Mouse (Mus musculus) monocyte, adult 2 months (primary cell): ENCODE measurements around the gene Lrba.

ENCODE experiments used
- DNase-seq, 2 experiments: peaks; one replicate each; pipeline ENCODE4 v3.0.0; 2022; ENCODE audit warnings: low spot score in 2 of 2, low read depth in 1 of 2

Lrba gene

DNA sequence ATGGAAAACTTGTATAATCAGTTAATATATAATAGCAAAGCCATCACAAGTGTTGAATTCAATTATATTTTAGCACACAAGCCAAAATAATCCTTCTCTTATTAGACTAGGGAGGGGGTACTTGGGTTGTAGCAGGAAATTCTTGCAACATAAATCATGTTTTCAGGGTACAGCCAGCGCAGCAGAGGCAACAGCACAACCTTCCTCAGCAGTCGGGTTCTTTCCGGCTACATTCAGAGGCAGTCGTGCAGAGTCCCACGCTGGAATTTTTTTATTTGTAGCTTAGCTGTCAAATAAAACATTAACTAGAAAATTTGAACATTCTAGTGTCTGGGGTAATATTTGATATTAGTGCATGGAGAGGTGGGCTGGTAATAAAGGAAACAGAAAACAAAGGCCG lies 529.7 kb downstream of the Lrba start:
- no peak for DNase-seq

- no peak for DNase-seq
Observed at GRCm38 (mm10) chr3:86754595-86755557, 530.4 kb downstream of the Lrba start.

- DNase-seq, result no peak
Observed at GRCm38 (mm10) chr3:86756548-86756947, 532.1 kb downstream of the Lrba start.

- DNase-seq, result no peak
Observed at GRCm38 (mm10) chr3:86758727-86759126, 534.2 kb downstream of the Lrba start.

DNA sequence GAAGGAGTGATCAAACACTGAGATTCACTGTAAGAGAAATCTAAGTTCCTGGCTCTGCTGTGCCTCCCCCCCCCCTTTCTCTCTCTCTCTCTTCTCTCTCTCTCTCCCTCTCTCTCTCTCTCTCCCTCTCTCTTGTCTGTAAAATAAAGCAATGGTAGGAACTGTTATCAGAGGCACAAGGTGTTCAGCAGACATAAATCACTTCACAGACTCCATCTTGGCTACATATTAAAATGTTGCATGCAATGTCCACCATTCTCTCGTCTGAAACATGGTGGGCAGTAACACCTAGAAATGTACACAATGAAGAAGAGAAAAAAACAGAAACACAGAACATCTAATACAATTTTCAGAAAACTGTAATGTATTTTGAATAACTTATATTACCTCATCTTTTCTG lies 534.9 kb downstream of the Lrba start:
- DNase-seq, result no peak

GRCm38 (mm10) chr3:86759834-86760233 lies 535.4 kb downstream of the Lrba start:
- no peak for DNase-seq

DNA sequence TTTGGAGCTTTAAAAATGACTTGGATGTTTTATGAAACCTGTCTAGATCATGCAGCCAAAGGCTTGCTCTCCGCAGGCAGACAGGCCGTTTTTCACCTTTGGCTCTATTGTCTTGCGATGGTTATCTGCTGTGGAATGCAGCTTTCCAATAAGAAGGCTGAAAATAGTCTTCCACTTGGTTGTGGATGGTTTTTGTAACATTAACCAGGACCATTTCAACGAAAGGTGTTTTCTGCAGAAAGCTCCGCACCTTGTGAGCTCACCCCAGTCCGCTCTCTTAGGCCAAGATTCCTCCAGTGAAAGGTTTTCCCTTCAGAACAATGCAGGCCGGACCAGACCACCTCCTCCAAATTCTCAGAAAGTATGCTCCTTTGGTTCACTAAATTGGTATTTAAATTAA lies 536.0 kb downstream of the Lrba start:
- DNase-seq, result no peak

DNA sequence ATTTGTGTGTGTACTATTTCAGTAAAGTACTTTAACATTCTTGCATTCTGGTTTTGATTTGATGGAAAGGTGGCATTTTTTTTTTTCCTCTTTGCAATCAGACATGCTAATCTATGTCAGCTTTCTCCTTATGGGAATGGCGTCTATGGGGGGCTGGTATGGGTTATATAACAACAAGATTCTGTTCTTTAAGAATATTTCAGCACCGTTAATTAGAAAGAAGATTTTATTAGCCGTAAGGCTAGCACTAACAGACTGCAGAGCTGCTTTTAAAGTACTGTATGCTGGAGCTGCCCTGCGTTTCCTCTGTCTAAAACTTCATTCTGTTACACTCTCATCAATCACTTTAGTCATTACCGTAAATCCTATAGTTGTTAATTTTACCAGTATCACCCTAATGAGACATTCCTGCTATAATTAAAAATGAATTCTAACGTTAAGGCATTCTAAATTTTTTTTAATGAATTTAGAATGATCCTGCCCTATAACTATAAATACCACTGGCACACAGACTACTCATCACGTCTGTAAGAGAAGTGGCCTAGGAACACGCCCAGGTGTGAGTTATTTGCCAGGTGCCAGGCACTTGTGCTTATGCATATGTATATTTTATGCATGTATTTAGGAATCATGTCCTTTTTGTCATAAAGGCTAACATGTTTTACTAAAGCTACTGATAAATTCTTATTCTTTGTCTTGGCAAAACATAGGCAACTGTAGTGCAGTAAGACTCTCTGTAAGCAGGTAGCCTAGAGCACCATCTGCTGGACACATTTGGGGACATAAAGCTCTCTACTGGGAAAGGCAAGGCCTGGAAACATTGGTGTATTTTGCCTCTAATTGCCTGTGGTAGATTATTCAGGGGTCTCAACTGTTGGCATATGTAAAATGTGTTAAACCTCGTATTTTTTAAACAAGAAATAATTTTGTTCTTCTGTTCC lies 536.9 kb downstream of the Lrba start:
- DNase-seq, result no peak

GRCm38 (mm10) chr3:86762036-86762415 lies 537.5 kb downstream of the Lrba start:
- no peak for DNase-seq

GRCm38 (mm10) chr3:86762456-86762855 lies 538.0 kb downstream of the Lrba start:
- no peak for DNase-seq

DNA sequence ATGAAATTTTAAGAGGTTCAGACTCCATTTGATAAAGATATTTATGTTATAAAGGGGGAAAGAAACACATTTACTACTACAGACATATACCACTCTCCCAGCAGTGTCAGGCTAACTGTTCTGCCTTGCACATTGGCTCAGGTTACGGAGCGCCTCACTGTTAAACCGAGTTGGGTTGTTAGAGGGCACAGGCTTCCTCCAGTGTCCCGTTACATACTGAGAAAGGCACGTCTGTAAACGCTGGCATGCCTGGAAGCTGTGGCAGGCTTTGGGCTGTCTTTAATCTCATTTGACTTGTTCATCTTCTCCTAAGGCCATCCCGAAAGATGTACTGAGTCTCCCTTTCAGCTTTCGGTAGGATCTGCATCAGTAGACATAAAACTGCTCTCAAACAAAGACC lies 544.1 kb downstream of the Lrba start:
- no peak for DNase-seq

DNA sequence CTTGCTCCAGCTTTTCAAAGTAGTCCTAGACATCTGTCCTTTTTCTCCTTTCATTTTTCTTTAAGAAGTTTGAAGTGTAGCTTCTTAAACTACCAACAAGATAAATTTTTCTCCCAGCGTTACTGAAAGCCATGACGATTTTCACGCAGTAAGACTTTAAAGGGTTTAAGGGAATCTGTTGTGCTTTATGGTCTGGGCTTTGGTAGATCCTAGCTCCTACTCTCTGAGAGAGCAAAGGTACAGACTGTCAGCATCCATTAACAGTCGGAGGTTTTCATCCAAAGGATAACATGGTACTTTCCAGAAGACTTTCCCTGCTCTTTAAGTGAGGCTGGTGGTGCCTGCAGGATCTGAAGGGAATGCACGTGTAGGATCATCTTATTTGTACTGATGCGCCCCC lies 544.5 kb downstream of the Lrba start:
- DNase-seq, result no peak

DNA sequence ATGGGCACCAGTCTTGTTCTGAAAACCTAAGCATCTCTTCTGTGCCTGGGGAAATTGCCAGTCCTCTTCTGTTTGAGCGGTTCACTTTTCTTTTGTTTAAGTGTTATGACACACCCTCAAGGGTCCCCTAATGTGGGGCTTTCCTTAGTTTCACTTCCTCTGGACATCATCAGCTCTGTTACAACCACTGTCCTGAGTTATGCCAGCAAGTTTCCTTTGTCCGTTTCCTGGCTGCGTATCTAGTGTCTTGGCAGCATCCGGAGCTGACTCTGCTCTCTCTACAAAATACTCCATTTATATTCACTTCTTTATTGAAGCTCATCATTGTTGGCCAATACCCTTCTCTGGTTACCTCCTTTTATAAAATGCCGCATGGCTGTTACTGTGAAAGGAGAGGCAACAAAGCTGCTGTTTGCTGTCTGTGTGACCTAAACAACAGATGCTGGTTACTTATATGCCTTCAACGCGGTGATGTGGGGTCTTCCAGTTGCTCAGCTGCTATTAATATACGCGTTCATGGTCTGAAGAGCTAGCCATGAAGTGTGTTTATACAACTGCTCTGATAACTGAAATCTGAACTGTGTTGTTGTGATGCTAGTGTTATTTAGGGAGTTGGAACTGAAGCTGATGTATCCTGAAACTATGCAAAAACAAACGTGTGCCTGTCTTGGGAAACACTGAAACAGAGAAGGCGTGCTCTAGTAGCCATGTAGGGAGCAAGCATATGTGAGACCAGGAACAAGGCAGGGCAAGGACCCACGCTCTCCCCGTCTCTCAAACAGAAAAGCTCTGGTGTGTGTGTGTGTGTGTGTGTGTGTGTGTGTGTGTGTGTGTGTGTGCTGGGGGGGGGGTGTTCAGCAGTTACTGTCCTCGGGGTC lies 550.3 kb downstream of the Lrba start:
- peak; percentile 13 to 25 for DNase-seq

GRCm38 (mm10) chr3:86775444-86775828 lies 551.0 kb downstream of the Lrba start:
- no peak for DNase-seq

DNA sequence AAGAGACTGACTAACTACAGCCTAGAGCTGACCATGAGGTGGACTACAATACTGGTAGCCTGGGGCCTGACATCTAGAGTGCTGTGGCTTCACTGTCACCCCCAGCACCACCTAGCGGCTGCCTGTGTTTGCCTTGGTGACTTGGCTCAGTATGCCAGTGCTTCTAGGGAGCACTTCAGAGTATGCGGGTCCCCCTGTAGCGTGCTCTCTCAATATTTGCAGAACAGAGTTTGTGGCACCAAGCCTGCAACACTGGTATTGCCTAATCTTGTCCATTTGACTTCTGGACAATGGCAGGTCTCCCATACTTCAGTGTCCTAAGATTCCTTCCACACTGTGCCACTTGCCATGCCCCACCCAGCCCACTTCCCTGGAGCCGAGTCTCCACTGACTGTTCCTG lies 555.2 kb downstream of the Lrba start:
- DNase-seq, result no peak

GRCm38 (mm10) chr3:86784051-86784450 lies 559.6 kb downstream of the Lrba start:
- no peak for DNase-seq

DNA sequence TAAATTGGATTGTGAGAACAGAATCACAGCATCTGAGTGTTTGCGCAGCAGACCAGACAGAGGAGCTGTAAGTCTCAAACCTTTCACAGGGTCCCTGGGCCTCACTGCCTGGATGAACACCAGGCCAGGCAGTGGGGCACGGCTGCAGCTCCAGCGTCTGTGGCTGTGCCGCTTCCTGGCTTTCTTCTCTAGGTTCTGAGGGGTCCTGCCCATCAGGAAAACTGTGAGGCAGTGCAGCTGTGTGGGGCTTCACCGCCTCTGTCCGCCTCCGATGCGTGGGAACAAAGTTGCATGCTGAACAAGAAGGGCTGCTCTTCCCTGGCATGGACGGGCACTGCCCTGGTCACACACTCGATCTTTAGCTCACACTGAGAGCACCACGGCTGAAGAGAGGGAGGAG lies 560.5 kb downstream of the Lrba start:
- DNase-seq, result no peak

DNA sequence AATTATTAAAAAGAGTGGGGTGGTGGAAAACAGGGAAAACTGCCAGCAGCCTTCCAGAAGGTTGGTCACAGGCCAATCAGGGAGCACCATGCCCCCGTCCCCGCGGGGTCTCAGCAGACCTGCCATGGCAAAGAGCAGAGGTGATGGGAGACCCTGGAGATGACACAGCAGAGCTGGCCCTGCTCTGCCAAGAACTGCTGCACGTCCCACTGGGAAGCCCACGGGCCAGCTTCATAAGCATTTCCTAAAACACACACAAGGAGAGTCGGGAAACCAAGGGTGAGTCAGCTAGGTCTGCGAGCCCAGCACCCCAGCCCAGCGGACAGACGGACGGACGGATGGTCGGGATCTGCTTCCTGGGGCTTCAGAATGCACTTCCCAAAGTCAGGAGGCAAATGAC lies 561.8 kb downstream of the Lrba start:
- no peak for DNase-seq

DNA sequence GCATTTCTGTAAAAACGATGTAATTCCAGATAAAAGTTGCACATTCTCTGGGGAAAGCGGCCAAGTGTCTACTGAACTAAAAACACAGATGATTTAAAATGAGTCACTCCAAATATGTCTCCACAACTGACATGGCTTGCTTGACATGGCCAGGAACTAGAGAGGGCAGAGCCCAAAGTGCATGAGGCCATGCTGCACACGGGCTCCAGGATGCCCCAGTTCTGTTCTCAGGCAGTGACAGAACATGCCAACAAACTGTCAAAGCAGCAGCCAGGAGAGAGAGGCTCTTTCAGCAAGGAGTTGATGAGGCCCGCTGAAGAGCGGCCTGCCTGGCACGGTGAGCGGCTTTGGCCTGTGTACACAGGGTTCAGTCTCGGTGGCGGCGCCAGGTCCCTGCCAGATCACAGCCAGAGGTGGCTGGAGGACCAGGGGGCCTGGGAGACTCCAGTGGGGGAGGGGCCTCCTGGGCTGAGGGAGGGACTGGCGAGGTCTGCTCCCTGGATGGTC lies 562.4 kb downstream of the Lrba start:
- no peak for DNase-seq

DNA sequence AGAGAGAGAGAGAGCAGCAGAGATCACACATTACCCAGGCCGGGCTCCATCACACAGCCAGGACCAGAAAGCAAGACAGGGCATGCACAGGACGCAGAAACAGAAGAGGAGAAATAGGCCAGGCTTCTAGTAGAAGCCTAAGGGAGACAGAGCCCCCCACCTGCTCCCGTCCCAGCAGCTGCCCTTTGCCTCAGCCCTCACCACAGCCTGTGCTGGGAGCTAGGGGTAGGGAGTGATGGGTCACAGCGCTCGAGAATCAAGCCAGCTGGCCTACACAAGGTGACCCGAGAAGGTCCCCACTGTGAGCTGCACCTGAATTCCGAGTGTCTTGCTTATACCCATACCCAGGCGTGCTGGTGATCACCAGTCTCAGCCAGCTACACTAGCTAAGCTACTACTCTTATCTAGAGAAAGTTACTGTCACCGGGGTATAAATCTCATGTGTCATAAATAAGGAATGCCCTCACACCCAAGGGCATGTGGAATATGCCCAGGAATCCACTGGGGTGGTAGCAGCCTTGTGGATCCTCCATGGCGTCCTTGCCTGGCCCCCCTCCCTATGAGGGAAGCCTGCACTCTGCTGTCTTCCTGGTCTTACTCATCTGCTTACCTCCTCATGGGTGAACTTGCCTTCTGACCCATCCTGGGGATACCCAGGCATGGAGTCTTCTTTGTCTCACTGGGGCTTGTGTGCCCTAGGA lies 563.1 kb downstream of the Lrba start:
- no peak for DNase-seq
